Mouse (Mus musculus): ENCODE data around the gene Cds2.

- no peak for TF ChIP-seq CTCF (IDR thresholded peaks at IDR 0.05; ENCODE audit: low read depth, low read length)
- TF ChIP-seq EP300 (IDR thresholded peaks at IDR 0.05; ENCODE audit: insufficient read depth, low read depth, low read length), result no peak
- no peak for TF ChIP-seq POLR2A (IDR thresholded peaks at IDR 0.05; ENCODE audit: insufficient read depth, low read length)
Observed at GRCm38 (mm10) chr2:132290808-132291207, 27.9 kb downstream of the Cds2 start.

Measured in ES-Bruce4 (cell line).